Mouse (Mus musculus) E14TG2a.4 (cell line): ENCODE data around the gene Ddx56.

Source experiments
- CTCF ChIP-seq: conservative IDR thresholded peaks from 2 replicates; pipeline ENCODE4 v1.5.1; 2014; ENCODE audit warnings: low read length
- NANOG ChIP-seq: IDR thresholded peaks from 2 replicates; pipeline ENCODE4 v1.6.1; 2014; ENCODE audit warnings: borderline replicate concordance, low read length, mixed read lengths
- POU5F1 ChIP-seq: IDR thresholded peaks from 2 replicates; pipeline ENCODE4 v1.6.1; 2014; ENCODE audit warnings: low read length, borderline replicate concordance

DNA sequence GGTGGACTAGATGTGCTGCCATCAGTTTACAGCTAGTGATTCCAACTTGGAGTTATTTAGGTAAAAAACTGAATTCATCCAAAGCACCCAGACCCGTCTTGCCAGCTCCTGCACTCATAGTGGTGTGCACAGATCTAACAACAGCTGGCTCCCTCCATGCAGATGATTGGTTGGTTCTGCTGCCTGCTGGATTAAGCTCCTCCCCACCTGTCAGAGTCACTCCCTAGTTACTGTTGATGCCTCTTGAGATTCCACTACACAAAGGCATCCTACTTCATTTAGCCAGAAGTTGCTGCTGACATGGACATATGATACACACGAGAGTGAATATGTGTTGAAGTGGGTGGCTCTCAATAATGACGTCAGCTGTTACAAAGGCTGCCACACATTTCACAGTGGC is 50.7 kb downstream of the Ddx56 start:
- TF ChIP-seq CTCF (no peak), POU5F1 (no peak), NANOG (no peak)
